Mouse (Mus musculus) cerebellum, postnatal 36 days (tissue): ENCODE results near the gene Ip6k3.
A peak's percentile ranks its signal among the peaks of the same experiment; 100 is the strongest.

ENCODE experiments used
- DNase-seq, 2 experiments: peaks; one replicate each; pipeline ENCODE4 v3.0.0; 2021 to 2022; ENCODE audit warnings: mixed read lengths in 2 of 2

Ip6k3 gene

DNA sequence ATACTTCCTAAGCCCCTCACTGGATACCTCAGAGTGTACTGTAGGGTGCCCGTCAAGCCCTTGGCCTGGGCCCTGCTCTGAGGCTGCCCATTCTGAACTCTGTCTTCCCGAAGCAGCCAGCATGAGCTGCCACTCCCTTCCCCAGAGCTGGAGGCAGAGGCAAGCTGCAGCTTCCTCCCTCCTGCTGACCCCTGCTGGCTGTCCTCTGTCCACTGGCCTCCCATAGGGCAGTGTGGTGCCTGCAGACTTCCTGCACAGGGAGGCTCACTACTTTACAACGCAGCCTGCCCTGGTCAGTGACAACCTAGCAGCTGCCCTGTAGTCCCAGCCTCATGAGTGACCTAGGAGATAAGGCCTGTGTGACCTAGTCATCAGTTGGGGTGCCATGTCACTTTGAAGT, 14.1 kb upstream of the Ip6k3 start:
- no peak for DNase-seq

DNA sequence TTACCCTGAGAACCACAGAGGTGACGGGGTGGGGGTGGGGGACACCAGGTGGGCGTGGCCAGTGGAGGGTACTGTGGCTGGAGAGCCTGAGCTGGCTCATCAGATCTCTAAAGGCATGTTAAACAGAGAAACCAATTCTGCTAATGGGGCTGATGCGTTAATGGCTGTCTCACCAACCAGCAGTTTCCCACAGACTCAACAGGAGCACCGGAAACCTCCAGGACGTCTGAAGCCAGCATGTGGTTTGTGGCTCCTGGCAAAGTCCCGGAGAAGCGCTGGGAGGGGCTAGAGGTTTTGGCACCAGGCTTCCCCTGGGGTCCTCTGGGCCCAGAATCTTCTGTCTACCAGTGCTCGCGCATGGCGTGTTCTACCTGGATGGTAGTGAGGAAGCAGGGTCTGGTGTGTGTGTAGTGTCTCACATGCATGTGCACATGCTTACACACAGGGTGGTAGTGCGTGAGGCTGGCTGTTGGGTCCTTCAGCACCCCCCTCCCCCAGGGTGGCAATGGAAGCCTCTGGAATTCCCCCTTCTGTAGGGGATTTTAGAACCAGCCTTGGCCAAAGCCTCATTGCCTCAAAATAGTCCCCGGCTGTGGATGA, 12.2 kb upstream of the Ip6k3 start:
- DNase-seq: no peak

DNA sequence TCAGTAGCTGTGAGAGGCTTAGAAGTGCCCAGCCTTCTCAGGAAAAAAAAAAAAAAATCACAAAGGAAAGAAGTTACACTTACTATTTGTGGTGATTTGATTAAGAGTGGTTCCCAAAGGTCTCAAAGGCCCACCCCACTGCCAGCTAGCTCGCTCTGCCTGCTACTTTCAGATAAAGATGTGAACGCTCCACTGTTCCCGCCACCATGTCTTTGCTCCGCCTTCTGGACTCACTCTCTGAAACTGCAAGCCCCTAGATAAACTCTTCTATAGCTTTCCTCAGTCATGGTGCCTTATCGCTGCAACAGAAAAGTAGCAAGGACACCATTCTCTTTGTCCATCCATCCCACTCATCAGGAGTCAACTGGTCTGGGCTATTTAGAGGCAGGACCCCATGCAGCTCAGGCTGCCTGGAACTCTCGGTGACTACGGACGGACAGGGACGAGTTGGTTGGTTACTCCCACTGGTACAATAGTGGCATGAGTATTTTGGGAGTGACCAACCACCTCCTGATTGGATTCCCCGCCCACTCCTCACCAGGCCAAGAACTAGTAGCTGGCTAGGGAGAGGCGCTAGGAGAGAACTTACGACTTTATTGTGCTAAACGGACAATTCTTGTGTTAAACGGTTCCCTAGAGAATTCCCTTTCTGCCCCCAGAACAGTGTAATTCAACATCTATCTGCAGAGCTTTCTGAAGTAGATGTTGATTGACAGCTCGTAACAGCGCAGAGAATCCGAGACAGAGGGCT, 11.0 kb upstream of the Ip6k3 start:
- no peak for DNase-seq

DNA sequence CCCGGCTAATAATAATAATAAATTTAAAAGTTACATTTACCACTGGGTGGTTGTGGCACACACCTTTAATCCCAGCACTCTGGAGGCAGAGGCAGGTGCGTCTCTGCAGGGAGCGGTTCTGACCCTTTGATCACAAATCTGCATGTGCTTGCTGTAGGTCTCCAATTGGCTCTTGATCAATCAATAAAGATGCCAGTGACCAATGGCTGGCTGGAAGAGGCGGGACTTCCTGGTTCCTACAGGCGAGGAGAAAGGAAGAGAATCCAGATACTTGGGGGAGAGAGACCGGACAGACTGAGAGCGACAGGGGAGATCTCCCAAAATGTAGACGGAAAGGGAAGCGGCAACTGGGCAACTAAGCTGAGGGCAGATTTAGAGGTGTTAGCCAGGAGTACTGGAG, 10.4 kb upstream of the Ip6k3 start:
- no peak for DNase-seq

DNA sequence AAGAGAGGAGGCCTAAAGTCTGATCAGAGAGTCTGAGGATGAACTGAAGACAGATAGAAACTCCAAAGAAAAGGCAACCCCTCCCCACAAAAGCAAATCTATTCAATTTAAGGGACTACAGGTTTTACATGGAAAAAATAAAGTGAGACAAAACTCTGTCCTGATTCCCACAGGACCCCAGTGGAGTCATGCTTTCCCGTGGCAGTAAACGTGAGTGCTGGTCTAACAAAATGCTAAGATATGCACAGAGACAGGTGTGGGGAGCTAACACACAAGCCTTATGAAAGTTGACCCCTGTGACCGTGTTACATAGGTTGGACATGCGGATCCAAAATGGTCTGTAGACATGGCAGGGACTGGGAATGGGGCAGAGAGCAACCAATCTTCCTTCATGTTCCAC, 9.2 kb upstream of the Ip6k3 start:
- no peak for DNase-seq

DNA sequence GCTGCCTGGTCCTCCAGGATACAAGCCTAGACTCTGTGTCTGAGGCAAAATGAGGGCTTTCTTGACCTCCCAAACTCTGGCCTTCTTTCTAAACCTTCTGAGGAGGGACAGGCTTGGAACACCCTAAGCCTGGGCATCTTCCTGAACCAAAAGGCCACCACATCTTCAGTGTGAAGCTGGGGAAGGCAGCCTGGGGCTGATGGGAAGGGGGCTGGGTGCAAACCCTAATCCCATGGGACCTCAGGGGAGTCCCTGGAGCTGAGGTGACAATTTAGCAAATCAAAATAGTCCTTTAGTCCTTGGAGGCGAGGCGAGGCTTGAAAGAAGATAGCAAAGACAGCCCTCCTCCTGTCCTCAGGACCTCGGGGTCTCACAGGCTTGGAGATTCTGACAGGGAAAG, 8.7 kb upstream of the Ip6k3 start:
- no peak for DNase-seq

DNA sequence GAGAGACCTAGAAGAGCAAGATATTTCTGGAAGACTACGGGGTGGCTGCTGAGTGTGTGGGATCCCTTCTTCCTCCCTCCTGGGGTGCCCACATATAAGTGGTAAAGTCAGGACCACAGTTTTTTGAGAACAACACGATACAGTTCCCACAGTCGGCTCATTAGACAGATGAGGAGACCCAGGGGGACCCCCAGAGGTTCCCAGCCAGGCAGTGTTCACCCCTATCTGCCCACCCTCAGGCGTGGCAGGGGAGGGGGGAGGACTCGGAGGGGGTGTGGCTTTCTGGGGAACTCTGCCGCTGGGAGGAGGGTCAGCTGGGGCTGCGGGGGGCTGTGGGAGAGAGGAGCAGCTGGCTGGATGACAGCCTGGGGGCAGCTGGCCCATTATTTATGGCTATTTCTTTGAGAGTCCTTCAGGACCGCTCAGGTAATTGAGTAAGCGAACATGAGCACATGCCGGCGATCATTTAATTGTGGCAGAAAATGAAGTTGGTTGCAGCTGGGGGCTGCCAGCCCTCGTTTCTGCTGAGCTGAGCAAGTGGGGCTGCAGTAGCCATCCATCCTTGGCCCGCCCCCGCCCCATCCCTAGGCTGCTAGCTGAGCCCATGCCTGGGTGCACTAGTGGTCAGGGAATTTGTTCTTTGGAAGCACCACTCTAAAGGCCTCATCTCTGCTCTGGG, 7.7 kb upstream of the Ip6k3 start:
- no peak for DNase-seq

DNA sequence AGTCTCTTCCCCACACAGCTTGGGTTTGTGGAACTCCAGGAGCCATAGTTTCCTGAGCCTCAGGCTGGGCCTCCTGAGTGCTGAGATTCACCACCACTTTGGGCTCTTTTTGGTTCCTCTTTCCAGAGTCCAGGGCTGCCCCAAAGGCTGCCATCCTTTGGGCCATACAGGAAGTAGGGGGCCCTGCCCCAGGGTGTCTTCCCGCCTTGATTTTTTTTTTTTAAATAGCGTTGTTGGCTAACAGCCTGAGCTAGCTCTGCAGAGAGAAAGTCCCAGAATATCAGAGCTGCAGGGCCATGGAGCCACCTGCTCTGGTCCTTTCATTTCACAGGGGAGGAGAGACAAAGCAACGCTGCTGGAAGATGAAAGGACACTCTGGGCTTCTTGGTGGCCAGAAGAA, 6.1 kb upstream of the Ip6k3 start:
- DNase-seq: no peak

DNA sequence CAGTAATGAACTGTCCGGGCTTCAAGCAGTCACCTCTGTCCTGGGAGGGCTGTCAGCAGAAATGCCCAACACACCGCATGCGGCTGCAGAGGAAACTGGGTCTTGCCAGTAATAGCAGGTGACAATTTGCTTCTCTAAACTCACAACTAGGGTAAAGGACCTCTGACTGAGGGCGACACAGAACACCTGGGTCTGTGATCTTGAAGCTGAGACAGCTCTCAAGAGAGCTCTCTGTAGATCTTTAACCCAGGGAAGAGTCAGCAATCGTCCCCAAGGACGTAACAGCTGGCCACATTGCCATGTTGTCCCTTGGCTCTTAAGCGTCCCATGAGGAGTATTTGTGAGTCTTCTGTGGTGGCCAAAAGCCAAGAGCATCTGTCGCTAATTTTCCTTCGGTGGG, 4.9 kb upstream of the Ip6k3 start:
- no peak for DNase-seq

DNA sequence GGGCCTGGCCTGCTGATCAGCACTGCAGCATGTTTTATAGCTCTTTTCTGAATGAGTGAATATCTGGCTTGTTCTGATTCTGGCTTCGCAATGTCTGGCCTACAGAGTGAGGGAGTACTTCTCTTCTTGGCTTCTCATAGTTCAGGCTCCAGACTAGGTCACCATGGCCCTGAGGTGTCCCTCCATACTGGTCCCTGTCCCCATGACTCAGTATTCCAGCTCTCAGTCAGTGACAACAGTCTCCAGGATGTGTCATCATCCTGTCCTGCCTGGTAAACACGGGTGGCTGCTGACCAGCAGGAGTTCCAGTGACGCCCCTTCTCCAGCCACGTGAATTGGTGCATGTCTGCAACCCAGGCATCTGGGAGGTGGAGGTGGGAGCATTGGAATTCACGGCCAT, 3.5 kb upstream of the Ip6k3 start:
- no peak for DNase-seq

DNA sequence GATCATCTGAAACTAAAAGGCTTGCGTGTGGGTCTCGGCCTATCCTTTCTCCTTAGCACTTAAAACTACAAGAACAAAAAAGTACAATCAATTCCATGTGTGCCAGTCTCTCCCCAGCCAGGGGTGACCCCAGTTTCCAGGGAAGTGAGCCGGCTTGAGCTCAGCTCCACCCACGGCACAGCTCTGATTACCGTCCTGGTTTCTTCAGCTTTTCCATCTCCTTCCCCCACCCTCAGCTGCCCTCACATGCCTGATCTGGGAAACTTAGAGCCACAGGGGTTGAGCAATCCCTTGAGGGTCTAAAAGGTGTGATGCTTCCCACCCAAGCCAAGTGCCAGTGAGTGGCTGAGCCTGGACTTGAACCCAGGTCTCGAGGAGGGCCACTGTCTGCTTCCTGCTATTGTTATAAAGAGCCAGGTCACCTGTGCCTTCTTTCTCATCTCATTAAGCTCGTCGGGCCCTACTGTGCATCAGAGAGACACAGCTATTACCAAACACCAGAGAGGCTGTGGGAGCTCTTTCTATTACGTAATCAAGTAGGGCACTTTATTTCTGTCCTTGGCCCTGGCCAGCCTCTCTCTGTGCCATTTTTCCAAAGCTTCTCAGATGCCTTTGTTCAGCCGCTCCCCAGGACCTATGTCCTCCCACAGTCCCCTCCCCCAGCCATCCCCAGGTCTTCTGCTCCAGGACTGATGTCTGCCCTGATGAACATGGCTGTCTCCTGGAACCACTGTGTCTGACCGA, 2.5 kb upstream of the Ip6k3 start:
- peak; percentile 24 to 34 for DNase-seq

DNA sequence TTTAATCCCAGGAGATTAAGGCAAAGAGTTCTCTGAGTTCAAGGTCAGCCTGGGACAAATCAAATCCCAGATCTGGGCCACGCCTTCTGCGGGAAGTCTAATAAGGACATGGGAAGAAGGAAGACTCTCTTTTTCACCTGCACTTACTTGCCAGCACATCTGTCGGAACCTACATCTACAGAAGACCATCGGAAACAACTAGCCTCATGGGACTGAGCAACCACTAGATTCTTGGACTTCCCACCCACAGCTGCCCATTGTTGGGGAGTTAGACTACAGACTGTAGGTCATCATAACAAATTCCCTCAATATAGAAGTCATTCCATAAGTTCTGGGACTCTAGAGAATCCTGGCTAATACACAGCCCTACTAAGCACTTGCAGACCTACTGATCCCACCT, 974 bp upstream of the Ip6k3 start:
- DNase-seq: no peak

DNA sequence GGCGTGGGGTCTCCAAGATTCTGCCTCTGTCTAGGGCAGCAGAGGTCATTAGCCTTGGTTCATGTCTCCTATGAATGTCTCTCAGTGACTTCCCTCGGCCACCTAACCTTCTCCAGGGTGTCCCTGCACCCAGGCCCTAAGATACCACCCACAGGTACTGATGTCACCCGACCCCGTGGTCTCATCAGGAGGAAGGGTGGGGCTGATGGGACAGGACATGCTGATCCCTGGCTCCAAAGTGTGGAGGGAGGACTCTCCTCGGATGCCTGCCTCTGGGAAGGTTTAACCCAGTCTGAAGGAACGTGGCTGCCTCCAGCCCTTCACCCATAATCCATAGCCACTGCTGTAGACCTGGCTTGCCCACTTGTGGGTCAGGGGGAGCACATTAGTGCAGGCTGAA, 694 bp downstream of the Ip6k3 start:
- no peak for DNase-seq

DNA sequence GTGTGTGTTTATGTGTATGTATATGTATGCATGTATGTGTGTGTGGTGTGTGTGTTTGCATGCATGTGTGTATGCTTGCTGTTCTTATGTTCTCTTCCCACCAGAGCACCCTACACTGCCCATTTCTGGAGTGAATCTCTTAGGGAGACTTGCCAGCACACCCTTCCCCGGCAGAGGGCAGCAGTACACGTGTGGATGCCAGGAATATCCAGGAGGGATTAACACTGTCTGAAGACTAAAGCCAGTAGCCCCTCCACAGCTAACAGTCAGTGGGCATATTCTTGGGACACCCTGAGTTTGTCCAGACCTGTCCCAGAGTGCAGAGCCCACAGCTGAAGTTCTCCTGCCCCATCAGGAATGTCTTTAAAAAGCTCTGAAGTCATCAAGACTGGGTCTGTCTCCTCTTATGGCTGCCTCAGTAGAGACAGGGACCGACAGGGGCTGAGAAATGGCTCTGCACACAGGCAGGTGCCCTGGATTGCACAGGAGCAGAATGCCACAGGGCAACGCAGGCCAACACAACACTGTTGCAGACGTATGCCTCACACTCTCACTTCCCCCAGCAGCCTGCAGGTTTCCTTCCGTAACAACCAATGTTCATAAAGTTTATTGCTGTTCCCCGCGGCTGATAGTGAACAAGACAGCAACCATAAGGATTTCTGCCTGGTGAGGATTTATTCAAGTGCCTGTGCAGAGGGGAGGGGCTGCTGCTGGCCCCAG, 2.4 kb downstream of the Ip6k3 start:
- DNase-seq: peak; percentile 69 to 72

DNA sequence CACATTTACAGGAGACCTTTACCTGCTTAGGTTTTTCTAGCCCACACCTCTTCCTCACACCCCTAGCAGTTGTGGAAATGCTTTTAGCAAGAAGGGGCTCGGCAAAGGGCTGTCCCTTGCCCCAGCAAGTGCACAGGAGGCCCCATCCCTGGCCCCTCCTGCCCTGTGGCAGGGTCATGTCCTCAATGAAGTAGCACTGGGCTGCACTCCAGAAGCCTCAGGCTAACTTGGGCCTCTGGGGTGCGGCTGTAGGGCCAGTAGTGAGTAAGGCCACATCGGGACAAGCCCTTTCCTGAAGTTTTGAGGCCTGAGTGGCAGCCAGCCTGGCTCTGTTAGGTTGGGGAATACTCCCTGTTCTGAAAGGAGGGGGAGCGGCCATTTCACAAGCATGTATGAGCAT, 6.7 kb downstream of the Ip6k3 start:
- no peak for DNase-seq

DNA sequence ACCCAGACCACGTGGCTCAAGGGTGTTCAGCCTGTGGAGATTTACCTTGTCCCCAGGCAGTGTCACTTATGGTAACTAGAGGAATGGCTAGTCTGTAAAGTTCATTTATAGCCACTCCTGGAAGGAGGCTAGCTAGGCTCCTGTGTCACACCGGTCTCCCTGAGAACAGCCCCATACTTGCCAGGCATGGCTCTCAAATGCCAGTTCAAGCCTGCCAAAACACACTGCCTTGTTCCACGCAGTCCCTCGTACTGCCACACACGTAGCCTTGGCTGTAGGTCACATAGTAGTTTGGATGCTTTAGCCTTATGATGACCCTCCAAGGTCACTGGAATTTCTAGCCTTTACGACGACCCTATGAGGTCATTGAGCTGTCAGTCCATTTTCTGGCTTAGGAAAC, 8.4 kb downstream of the Ip6k3 start:
- no peak for DNase-seq

DNA sequence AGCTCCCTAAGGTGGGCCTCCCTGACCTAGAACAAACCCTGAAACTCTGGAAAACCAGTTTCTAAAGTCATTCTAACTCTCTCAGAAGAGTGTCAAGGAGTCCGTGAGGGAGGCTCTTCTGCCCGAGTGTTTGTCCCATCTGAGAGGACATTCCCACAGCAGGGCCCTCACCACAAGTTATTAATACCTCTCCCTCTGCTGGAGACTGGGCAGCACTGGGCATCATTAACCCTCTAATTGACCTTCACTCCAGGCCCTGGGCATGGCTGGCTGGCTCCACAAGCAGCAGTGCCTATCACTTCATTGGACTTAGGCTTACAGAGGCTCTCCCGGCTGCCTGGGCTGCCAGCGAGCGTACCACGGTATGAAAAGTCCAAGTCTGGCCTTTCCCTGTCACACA, 9.2 kb downstream of the Ip6k3 start:
- DNase-seq: no peak

DNA sequence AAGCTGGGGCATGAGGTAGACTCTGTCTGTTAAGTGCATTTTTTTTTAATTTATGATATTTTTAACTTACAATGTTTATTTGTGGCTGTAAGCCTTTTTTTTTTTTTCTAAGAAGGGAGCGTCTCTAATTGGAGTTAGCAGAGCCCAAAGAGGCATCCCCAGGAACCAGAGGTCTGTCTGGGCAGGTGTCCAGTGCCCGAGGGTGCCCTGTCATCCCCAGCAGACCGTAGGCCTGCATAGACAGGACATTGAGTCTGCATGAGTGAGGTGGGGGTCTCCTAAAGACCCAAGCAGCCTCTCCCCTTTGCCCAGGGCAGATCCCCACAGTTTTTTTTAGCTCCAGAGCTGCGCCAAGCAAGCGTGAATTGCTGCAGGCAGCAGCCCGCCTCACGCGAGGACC, 11.8 kb downstream of the Ip6k3 start:
- no peak for DNase-seq

DNA sequence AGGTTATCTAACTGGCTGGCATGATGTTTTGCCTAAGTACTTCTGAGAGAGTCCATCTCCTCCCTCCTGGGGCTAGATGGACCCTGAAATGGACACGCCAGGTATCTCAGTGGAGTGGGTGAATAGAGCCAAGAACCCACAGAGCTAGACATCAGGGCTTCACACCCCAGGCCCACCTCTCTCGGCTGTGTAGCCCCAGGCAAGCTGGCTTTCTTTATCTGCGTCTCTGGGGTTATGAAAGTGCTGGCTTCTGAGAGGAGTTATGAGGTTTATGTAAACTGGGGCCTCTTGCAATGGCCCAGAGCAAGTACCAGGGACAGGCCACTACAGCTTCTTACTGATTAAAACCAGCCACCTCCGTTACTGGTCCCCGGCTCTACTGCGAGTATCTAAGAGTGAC, 12.7 kb downstream of the Ip6k3 start:
- no peak for DNase-seq

DNA sequence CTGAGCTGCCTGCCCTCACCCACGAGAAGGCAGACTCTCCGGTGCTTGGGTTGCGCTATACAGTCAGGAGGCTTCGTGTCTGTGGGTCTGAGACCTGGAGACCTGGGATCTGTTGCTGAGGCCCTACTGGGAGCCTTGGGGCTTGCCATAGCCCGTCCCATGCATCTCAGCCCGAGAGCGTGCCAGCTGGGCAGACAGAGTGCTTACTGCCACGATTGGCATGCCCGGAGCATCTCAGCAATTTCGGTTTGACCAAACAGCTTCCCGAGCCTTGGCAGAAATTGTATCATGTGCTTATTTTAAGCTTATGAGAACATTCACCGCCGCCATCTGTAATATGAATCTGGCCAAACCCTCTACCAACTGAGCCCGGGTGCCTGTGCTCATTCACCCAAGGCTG, 13.3 kb downstream of the Ip6k3 start:
- DNase-seq: peak; percentile 65

DNA sequence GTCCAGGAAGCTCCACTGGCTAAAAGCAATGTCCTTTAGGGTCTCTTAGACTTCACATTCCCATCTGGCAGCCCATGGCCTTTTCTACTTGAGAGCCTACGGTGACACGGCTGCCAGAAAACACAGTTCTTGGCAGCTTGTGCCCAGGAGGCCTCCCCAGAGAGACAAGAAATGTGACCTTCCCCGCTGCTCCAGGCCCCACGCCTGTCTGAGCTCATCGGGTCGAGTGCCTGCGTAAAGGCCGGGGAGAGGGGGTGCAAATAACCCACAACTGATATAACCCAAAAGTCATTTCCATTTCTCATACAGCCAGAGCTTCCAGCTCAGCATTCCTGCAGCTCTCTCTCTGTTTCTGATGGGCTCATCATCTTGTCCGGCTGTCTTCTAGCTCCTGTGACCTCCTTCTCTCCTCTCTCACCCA, 13.8 kb downstream of the Ip6k3 start:
- peak in 1 of 2 experiments; percentile 36 for DNase-seq

DNA sequence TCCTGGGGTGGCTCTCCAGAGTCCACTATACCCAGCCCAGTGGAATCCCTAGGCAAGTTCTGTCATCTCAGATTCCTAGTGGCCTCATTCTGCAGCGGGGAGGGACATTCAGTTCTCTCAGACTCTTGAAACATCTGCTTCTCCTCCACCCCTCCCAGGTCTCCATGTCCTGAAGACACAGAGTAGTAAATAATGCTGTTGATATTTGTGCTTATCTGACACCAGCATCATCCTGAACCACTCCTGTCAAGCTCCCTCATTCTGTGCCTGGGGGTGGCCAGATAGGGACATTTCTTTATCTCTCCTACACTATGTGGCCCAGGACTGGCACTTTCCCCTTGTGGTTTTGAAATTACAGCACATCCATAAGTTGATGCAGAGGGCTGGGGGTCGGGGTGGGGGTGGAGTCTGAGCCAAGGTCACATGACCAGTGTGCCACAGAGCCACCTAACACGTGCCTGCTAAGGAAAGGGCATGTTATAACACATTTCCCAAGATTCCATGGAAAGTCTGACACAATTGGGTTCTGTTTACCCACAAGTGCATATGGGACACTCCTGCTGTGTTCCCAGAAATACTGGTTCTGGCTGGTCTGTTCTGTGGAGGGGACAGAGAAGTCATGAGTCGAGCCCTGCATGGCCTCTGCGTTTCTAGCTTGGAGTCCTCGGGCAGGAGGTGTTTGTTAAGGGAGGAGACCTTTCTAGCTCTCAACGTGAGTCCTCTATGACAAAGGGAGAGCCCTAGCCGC, 14.4 kb downstream of the Ip6k3 start:
- DNase-seq: no peak
